Mouse (Mus musculus) frontal cortex, postnatal 14 days (tissue): ENCODE measurements at regions not wholly inside any gene's neighbourhood (a gene's known extent, or its start where the extent isn't known, plus 50 kb on each side); places are given as distances from the start of the nearest gene placed in this dataset.

Experiments
- DNase-seq, 2 experiments: peaks; one replicate each; pipeline ENCODE4 v3.0.0; 2022; ENCODE audit warnings: low spot score in 2 of 2

DNA sequence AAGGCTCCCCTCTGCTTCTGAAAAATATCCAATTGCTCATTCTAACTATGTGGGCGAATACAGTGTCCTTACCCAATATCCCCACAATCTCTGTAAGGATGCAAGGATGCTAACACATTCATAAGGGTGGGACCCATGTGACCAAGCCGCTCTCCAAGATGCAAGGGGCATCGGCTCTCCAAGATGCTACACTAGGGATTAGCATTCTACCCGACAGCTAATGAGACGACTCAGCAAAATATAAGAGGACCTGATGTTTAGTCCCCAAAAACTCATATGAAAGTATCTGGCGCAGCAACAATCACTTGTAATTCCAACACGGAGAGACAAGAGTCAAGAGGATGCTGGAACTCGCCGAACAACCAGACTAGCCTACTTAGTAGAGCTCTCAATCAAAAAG, 299.6 kb upstream of the Jmjd1c start:
- no peak for DNase-seq

GRCm38 (mm10) chr10:66802691-66803090, 293.2 kb upstream of the Jmjd1c start:
- DNase-seq: no peak

DNA sequence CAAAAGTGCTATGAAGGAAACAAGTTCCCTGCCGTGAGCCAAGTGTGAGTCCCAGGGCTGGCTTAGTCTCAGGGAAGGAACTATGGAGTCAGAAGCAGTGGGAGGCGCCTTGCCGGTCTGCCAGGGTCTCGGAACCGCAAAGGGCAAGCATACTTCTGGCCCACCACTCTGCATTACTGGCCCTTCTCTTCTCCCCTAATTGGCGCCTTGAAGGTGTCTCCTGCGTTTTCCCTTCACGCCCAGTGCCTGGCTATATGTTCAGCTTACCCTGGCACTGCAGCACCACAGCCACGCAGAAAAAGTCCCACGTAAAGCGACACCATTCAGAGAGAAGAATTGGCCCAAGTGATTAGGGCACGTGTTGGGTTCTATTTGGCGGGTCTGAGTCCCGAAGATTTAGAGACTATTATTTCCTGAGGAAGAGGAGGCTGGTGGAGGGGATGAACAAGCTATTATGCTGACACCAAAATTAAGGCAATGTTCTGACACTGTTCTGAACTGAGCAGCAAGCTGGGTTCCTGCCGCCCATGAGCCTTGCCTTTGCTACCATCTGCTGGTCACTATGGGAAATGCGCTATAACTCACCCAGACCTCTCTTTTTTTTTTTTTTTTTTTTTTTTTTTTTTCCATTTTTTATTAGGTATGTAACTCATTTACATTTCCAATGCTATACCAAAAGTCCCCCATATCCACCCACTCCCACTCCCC, 288.5 kb upstream of the Jmjd1c start:
- peak; percentile 32 to 59 for DNase-seq

GRCm38 (mm10) chr10:66812515-66813260, 283.2 kb upstream of the Jmjd1c start:
- no peak for DNase-seq

DNA sequence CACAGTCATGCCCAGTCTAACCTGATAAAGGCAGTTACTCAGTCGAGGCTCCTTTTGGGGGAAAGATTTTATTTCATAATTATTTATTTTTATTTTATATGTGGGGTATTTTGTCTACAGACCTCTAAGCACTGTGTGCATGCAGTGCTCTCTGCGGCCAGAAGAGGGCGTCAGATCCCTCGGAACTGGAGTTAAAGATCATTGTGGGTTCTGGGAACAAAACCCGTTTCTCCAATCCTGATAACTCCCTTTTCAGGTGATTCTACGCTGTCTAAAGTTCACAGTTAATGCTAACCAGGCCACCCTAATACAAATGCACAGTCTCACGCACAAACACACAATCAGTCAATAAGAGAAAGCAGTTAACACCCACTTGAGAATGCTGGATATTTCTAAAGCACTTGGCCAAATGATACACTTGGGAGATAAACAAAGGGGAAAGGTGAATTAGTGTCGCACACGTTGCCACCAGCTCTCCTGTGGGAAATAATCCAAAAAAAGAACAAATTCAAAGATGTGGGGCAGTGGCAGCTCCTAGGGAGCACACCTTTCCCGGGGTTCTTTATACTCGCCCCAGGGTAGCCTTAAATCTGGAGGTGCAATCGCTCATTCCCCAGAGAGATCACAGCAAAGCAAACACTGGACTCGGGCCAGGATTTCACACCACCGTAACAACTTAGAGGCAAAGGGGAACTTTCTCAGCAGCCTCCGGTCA, 281.9 kb upstream of the Jmjd1c start:
- DNase-seq: no peak

DNA sequence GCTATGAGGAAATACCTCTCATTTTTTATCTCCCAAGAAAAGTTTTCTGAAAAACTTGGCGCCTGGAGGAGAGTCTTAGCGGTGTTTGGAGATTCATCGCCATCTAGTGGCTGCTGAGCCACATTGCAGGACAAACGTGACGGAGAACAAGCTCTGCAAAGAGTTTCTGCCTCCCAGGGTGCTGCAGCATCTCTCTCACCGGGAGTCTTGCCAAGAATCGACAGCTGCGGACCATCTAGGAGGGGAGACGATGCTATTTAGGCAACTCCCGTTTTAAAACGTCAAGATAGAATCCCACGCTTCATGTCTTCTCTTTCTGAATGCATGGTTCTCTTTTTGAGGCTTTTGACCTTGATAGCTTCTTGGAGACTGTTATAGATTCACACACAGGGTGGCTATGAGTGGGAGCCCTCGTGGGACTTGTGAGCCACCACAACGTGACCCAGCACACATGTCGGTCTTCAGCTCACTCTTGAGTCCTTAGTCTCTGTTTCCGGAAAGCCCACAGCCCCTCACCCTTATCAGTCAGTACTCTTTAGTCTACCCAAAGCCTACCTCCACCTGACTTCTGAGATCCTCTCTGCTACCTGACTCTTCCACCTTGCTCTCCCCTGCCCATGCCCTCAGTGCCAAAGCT, 281.2 kb upstream of the Jmjd1c start:
- DNase-seq: peak; percentile 86 to 89

DNA sequence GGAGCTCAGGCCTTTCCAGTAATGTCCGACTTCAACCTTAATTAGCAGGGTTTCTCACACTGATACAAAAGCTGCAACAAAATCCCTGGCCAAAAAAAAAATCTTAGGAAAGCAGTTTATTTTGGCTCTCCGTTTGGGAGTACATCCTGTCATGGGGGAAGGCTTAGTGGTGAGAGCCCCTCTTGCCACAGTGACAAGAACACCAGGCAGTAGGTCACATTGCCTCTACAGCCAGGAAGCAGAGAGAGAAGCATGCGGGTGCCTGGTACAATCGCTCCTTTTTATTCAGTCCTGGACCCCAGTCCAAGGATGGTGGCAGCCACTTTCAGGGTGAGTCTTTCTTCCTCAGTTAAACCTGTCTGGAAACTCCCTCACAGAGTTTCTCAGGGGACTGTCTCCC, 280.0 kb upstream of the Jmjd1c start:
- no peak for DNase-seq

DNA sequence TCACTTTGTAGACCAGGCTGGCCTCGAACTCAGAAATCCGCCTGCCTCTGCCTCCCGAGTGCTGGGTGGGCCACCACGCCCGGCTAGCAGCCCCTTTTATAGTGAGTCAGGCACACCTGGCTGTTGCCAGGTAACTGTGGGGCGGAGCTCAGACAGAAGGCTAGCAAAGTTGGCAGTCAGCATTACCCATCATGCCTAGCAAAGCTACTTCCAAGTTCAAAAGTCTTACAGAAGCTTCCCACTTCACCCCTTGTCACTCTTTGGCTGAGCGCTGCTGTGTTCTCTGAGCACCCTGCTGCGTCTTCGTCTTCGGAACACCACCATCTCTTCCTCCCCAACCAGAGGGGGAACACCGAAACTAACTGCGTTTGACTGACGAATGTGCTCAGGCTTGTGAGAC, 279.1 kb upstream of the Jmjd1c start:
- DNase-seq: no peak

GRCm38 (mm10) chr10:66817876-66818275, 278.0 kb upstream of the Jmjd1c start:
- DNase-seq: no peak

DNA sequence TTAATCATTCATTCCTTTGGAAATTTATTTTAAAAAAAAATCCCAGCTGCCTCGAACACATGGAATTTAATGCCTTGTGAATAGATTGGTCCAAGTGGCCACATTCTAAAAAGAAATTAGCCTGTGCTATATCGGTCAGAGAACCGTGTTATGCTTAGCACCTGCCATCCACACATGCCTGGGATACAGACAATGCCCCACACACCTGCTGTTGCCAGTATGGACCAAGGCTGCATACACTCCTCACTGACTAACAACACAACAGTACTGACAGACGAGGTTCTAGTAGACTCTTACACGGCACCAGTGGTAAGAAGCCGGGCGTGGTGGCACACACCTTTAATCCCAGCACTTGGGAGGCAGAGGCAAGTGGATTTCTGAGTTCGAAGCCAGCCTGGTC, 276.4 kb upstream of the Jmjd1c start:
- DNase-seq: no peak

DNA sequence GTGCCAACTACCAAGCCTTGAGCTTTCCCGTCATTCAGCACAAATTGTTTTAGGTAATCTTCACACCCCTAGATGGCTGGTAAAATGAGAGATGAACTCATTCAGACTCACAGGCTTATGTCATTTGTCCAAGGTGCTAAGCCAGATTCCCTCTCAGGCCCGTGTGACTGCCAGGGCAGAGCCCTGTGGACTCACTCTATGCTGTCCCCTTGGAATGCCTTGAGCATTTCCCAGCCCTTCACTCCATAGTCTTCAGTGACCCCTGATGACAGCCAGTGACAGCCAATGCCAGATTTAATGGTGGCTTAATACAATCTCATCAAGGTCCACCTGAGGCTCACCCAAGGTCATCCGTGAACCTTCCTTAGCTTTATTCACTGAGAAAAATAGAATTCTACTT, 270.2 kb upstream of the Jmjd1c start:
- no peak for DNase-seq

- DNase-seq: no peak
Observed at GRCm38 (mm10) chr10:66826327-66826726, 269.6 kb upstream of the Jmjd1c start.

GRCm38 (mm10) chr10:66834974-66835373, 261.0 kb upstream of the Jmjd1c start:
- no peak for DNase-seq

DNA sequence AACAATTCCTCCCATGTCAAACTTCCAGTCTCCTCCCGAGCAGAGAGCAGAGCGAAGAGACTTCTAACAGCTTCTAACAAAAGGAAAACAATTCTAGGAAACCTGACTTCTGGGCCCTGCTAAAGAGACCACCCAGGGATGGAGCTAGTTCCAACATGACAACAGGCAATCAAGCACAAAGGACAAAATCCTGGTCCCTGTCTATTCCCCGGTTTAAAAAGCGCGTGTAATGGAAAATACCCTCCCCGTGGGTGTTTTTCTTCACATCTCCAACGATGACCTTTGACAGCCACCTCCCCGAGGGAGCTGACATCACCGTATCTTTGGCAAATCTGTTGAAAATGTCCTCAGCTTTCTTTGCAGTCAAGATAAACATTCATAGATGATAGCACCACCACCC, 256.9 kb upstream of the Jmjd1c start:
- no peak for DNase-seq

- no peak for DNase-seq
Observed at GRCm38 (mm10) chr10:66843258-66843657, 252.7 kb upstream of the Jmjd1c start.

DNA sequence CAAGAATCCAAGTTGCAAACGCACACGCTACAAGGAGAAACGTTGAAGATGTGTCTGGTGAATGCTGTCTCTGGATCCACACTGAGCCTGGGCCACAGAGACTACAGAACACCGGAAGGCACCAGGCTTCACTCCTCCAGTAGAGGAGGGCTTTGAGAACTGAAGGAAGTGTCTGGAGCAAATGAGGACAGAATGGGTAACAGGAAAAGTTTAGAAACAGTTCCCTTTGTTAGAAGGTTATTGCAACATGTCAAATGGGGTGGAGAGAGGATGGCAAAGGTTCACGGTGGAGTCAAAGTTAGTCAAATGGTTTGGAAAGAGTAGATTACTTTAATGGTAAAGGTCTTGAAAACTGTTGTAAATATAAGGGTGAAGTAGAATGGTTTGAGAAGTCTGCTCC, 247.1 kb upstream of the Jmjd1c start:
- no peak for DNase-seq

DNA sequence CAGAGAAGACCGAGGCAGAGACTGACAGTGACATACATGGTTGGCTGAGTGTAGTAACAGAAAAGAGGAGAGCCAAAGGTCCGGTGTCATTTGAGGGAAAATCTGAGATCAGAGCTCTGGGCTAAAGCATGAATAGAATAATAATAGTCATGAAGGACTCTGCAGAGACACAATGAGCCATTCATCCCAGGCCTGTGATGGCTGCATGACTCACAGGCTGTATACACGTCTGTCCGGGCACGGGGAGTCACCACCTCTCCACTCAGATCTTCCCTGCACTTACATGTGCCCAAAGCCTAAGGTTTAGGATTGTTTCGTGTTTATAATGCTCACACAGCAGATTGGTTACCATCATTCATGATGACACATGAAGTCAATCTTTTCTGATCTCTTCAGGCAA, 246.2 kb upstream of the Jmjd1c start:
- DNase-seq: no peak

DNA sequence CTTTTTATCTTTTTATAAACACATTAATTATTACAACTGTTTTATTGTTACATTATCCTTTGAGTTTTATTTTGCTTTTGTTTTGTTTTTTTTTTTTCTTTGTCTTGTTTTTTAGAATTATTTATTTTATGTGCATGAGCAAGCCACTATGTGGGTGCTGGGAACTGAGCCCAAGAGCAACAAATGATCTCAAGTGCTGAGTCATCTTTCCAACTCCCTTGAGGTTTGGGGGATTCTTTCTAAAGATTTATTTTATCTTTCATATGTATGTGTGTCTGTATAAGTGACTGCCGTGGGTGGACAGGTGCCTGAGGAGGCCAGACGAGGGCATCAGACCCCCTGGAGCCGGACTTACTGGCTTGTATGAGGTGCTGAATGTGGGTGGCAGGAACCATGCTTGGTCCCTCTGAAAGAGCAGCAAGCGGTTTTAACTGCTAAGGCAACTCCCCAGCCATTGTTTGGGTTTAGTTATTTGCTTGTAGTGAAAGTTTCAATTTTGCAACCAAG, 244.9 kb upstream of the Jmjd1c start:
- DNase-seq: no peak

- DNase-seq: no peak
Observed at GRCm38 (mm10) chr10:66851841-66852240, 244.1 kb upstream of the Jmjd1c start.

DNA sequence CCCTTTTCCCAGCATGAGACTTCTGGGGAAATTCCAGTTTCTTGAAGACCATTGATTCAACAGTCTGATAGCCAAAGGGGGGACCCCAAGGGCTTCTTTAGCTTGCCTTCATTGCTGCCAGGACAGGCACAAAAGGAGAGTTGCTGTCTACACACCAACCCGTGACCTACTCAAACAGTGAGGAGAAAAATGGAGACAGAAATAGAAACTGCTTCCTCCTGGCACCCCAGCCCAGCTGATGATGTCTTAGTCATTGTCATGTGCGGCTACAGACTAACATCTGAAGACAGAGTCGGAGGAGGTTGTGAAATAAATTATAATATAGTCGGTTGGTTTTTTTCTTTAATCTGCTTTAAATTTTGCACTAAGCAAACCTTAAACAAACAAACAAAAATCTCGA, 243.2 kb upstream of the Jmjd1c start:
- no peak for DNase-seq

- peak; percentile 64 to 86 for DNase-seq
Observed at GRCm38 (mm10) chr10:66853258-66853657, 242.7 kb upstream of the Jmjd1c start.

DNA sequence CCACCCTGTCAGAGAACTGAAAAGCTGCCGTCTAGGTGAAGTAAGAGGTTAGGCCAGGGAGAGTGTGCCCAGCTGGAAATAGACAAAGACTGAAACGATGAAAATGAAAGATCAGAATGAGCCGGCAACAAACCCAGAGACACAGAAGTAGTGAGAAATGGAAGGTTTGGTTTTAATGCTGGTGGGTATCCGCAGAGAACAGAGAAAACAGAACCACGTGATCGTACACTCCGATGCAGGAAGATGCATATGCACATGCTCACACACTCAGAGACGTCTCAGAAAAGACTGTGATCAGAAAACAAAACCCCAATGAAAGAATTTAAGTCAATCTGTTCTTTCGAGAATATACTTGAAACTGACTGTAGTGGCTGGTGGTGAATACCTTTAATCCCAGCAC, 241.0 kb upstream of the Jmjd1c start:
- DNase-seq: no peak
